Mouse (Mus musculus) limb, embryonic 13.5 days (tissue): ENCODE results near the gene Ccnc. TPM values are rescaled to one million over a fixed set of nuclear protein-coding genes. Genes with fewer than 3 reads are reported as not detected.
A peak's percentile ranks its signal among the peaks of the same experiment; 100 is the strongest.
"Not testable (repeated sequence)": the region's sequence is repeated elsewhere in the genome, so short reads cannot be mapped to it uniquely, and the experiment has no call there.

ENCODE experiments used
- ATAC-seq: fragments of 200-750 bp; cut with Nextera tagmentation; 2 replicates; pipeline ENCODE4 v1.8.0; 2017; ENCODE audit warnings: low read depth, moderate number of reproducible peaks, moderate TSS enrichment; ENCODE audit not compliant: low FRiP score
- H3K27ac ChIP-seq: fragments of 300-500 bp; sonication (generic); 2 replicates; pipeline ENCODE4 v1.5.1; 2015; ENCODE audit warnings: inconsistent platforms, mild to moderate bottlenecking, moderate library complexity
- H3K27me3 ChIP-seq: fragments of 300-500 bp; sonication (generic); 2 replicates; pipeline ENCODE4 v1.6.1; 2015; ENCODE audit warnings: mild to moderate bottlenecking, inconsistent platforms
- H3K36me3 ChIP-seq: fragments of 300-500 bp; sonication (generic); 2 replicates; pipeline ENCODE4 v1.6.1; 2015; ENCODE audit warnings: inconsistent platforms, mild to moderate bottlenecking, moderate library complexity
- H3K4me1 ChIP-seq: fragments of 300-500 bp; sonication (generic); 2 replicates; pipeline ENCODE4 v1.6.1; 2015; ENCODE audit warnings: inconsistent platforms
- H3K4me2 ChIP-seq: fragments of 300-500 bp; sonication (generic); replicated peaks from 2 replicates; pipeline ENCODE4 v1.6.1; 2015; ENCODE audit warnings: inconsistent platforms, mild to moderate bottlenecking, moderate library complexity
- H3K4me3 ChIP-seq: fragments of 300-500 bp; sonication (generic); 2 replicates; pipeline ENCODE4 v1.5.1; 2015; ENCODE audit warnings: moderate library complexity, mild to moderate bottlenecking, inconsistent platforms
- H3K9ac ChIP-seq: fragments of 300-500 bp; sonication (generic); 2 replicates; pipeline ENCODE4 v1.6.1; 2015; ENCODE audit warnings: mild to moderate bottlenecking, inconsistent platforms
- H3K9me3 ChIP-seq: fragments of 300-500 bp; sonication (generic); 2 replicates; pipeline ENCODE4 v1.6.1; 2016; ENCODE audit warnings: inconsistent platforms
- WGBS: fragments of 180-500 bp; shearing (Covaris S2); methylation state at CpG from one replicate; pipeline ENCODE4 v1.1.7; 2015; 5-methylcytosine and 5-hydroxymethylcytosine counted together
- polyA plus RNA-seq: library from polyadenylated mRNA; unstranded; fragments of >200 nt; fragmentation: Nextera tagmentation; extraction: Ambion mirVana; gene quantifications from 2 replicates; pipeline ENCODE4 v1.2.1, GENCODE M21; 2015

The Ccnc gene
- polyA plus RNA-seq, 1 experiment from 2014 or later, result 45.0 TPM

- ATAC-seq, result peak; percentile 68
- 2% methylated on average over 45 of the region's 51 CpGs for WGBS
- H3K9ac ChIP-seq, result peak overlapping the region; percentile 43
These were observed 39.5 kb upstream of the Ccnc start for GRCm38 (mm10) chr4:21687783-21688702.

DNA sequence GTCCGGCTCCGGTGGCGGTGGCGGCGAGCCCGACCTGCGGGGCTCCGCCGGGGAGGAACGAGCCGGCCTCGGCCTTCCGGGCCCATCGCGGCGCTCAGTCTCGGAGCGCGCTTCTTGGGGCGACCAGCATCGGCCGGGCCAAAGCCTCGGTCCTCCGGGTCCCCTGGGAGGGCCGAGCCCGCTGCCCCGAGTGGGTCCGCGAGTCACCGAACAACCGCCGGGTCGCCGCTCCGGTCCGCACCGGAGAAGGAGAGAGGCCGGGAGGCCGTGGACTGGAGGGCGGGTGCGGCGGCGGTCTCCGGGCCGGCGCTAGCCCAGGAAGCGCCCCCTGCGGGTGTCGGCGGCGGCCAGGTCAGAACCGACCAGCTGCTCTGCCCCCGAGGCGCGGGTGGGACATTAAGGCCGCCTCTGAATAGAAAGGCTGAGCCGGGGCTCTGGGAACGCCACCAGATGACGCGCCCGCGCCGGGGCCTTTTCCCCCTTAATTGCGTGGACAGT, 38.7 kb upstream of the Ccnc start:
- Histone ChIP-seq H3K27me3 (peaks cover 100% of the 10 kb centered on the region), H3K9ac (peak overlapping the region; percentile 43), H3K36me3 (no peaks in the 10 kb centered on the region), H3K4me3 (peak overlapping the region; percentile 49), H3K27ac (no peak overlapping the region), H3K4me1 (peaks cover 14% of the 10 kb centered on the region), H3K4me2 (peak overlapping the region; percentile 88), H3K9me3 (no peaks in the 10 kb centered on the region)
- WGBS, result 0% methylated on average over 48 of the region's 64 CpGs
- peak; percentile 58 for ATAC-seq

More at GRCm38 (mm10) chr4:21687783-21688702, 39.5 kb upstream of the Ccnc start:
- Histone ChIP-seq H3K4me2 (peak overlapping the region; percentile 88), H3K4me1 (peaks cover 14% of the 10 kb centered on the region), H3K27me3 (peaks cover 100% of the 10 kb centered on the region), H3K36me3 (no peaks in the 10 kb centered on the region), H3K4me3 (peak overlapping the region; percentile 49), H3K9me3 (no peaks in the 10 kb centered on the region), H3K27ac (no peak overlapping the region)

GRCm38 (mm10) chr4:21689492-21689941, 38.0 kb upstream of the Ccnc start:
- Histone ChIP-seq H3K27ac (no peak overlapping the region), H3K4me2 (no peak overlapping the region; the same call in 1 of the 2 replicates), H3K9ac (no peak overlapping the region), H3K9me3 (no peaks in the 10 kb centered on the region), H3K36me3 (no peaks in the 10 kb centered on the region), H3K27me3 (peaks cover 97% of the 10 kb centered on the region), H3K4me1 (peaks cover 14% of the 10 kb centered on the region), H3K4me3 (no peak overlapping the region)
- no peak for ATAC-seq
- under 1% methylated on average over 18 of the region's 18 CpGs for WGBS

- no peak overlapping the region for H3K27ac ChIP-seq
- no peak overlapping the region for H3K9ac ChIP-seq
- no peaks in the 10 kb centered on the region for H3K36me3 ChIP-seq
- ATAC-seq, result no peak
- no peak overlapping the region for H3K4me2 ChIP-seq
- peaks cover 97% of the 10 kb centered on the region for H3K27me3 ChIP-seq
- WGBS, result 10% methylated on average over 7 of the region's 7 CpGs
- no peak overlapping the region for H3K4me3 ChIP-seq
- H3K9me3 ChIP-seq, result no peaks in the 10 kb centered on the region
- peaks cover 14% of the 10 kb centered on the region for H3K4me1 ChIP-seq
These were observed 37.3 kb upstream of the Ccnc start for GRCm38 (mm10) chr4:21690221-21690620.

GRCm38 (mm10) chr4:21695638-21696254, 31.8 kb upstream of the Ccnc start:
- Histone ChIP-seq H3K36me3 (no peaks in the 10 kb centered on the region), H3K27ac (no peak overlapping the region), H3K4me1 (no peaks in the 10 kb centered on the region), H3K4me2 (no peak overlapping the region), H3K27me3 (peaks cover 54% of the 10 kb centered on the region), H3K4me3 (no peak overlapping the region), H3K9me3 (no peaks in the 10 kb centered on the region), H3K9ac (no peak overlapping the region)
- no peak for ATAC-seq
- WGBS, result 24% methylated on average over 7 of the region's 7 CpGs

GRCm38 (mm10) chr4:21705046-21705445, 22.5 kb upstream of the Ccnc start:
- Histone ChIP-seq H3K36me3 (no peaks in the 10 kb centered on the region), H3K27me3 (no peaks in the 10 kb centered on the region; the same call in 1 of the 2 replicates), H3K4me3 (no peak overlapping the region), H3K27ac (no peak overlapping the region), H3K4me2 (no peak overlapping the region), H3K9me3 (no peaks in the 10 kb centered on the region), H3K4me1 (no peaks in the 10 kb centered on the region), H3K9ac (no peak overlapping the region)
- 54% methylated on average over 1 of the region's 1 CpGs for WGBS
- no peak for ATAC-seq

GRCm38 (mm10) chr4:21712147-21712546, 15.4 kb upstream of the Ccnc start:
- Histone ChIP-seq H3K9ac (no peak overlapping the region), H3K4me3 (no peak overlapping the region), H3K27ac (no peak overlapping the region), H3K9me3 (no peaks in the 10 kb centered on the region), H3K4me1 (no peaks in the 10 kb centered on the region; the same call in 1 of the 2 replicates), H3K36me3 (no peaks in the 10 kb centered on the region), H3K27me3 (no peaks in the 10 kb centered on the region; the same call in 1 of the 2 replicates), H3K4me2 (peak overlapping the region; percentile 36; the same call in 1 of the 2 replicates)
- WGBS, result 5% methylated on average over 13 of the region's 13 CpGs
- peak; percentile 91 for ATAC-seq

- no peaks in the 10 kb centered on the region for H3K4me1 ChIP-seq
- no peak overlapping the region for H3K9ac ChIP-seq
- ATAC-seq, result no peak
- H3K4me3 ChIP-seq, result no peak overlapping the region
- no peak overlapping the region for H3K4me2 ChIP-seq
- WGBS, result 57% methylated on average over 7 of the region's 7 CpGs
- H3K27me3 ChIP-seq, result no peaks in the 10 kb centered on the region
- no peak overlapping the region for H3K27ac ChIP-seq
- H3K36me3 ChIP-seq, result no peaks in the 10 kb centered on the region
- no peaks in the 10 kb centered on the region for H3K9me3 ChIP-seq
These were observed 4.7 kb upstream of the Ccnc start for GRCm38 (mm10) chr4:21722752-21723334.

DNA sequence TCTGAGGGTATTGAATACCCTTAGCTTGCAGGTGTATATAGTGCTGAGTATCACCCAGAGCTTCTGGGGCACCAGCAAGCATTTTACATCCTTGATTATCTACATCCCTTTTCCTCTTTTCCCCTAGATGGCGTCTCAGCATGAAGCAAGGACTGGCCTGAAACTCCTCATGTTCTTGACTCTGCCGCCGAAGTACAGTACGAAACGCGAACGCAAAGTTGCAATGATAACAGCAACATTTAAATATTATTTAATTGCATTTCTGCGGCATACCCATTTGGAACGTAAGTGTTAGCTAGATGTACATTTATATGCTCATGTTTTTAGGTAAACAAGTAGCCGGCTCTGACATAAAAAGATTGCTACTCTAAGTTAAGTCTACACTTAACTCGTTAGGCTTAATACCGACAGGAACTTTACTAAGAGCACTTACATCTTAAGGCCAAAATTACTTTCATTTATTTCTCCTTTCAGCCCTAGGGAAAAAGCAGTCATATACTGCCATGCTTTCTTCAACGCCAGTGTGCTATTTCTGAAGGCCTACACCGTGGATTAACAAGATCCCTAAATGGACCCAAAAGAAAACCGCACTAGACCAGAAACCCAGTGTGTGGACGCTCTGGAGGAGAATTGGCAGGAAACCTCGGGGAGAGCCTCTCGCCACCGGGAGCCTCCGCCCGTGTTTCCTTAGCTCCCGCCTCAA, 438 bp upstream of the Ccnc start:
- Histone ChIP-seq H3K27me3 (no peaks in the 10 kb centered on the region), H3K27ac (0 out of 2 replicates have a peak overlapping the region, but pooled peaks have one; percentile 44), H3K4me2 (peak overlapping the region; percentile 72), H3K9me3 (no peaks in the 10 kb centered on the region), H3K4me1 (peaks cover 4% of the 10 kb centered on the region), H3K4me3 (peak overlapping the region; percentile 82), H3K9ac (peak overlapping the region; percentile 86), H3K36me3 (no peaks in the 10 kb centered on the region)
- 0 out of 2 replicates have a peak, but pooled peaks have one; percentile 25 for ATAC-seq
- WGBS, result 1% methylated on average over 22 of the region's 22 CpGs

DNA sequence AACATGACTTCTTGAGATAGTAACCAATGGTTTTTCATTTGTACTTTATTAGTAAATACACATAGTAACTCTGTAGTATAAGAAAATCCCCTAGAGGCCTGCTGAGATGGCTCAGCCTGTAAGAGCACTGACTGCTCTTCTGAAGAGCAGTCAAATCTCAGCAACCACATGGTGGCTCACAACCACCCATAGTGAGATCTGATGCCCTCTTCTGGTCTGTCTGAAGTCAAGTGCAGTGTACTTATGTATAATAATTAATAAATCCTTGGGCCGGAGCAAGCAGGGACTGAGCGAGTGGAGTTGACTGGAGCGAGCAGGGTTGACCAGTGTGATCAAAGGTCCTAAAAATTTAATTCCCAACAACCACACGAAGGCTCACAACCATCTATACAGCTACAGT, 11.7 kb downstream of the Ccnc start:
- Histone ChIP-seq H3K36me3 (peaks cover 18% of the 10 kb centered on the region), H3K4me3 (no peak overlapping the region), H3K9ac (no peak overlapping the region), H3K4me1 (no peaks in the 10 kb centered on the region), H3K27ac (no peak overlapping the region), H3K9me3 (no peaks in the 10 kb centered on the region), H3K4me2 (no peak overlapping the region), H3K27me3 (no peaks in the 10 kb centered on the region)
- WGBS, result 89% methylated on average over 4 of the region's 4 CpGs
- ATAC-seq, result no peak

DNA sequence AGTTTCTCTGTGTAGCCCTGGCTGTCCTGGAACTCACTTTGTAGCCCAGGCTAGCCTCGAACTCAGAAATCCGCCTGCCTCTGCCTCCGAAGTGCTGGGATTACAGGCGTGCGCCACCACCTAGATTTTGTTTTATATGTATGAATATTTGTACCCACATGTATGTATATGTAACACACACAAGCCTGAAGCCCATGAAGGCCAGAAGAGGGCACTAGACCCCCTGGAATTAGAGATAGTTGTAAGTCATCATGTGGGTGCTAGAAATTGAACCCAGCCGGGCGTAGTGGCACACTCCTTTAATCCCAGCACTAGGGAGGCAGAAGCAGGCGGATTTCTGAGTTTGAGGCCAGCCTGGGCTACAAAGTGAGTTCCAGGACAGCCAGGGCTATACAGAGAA, 16.6 kb downstream of the Ccnc start:
- not testable (repeated sequence) for ATAC-seq, H3K4me1 ChIP-seq, H3K4me3 ChIP-seq, H3K9me3 ChIP-seq, H3K27ac ChIP-seq, H3K27me3 ChIP-seq, H3K9ac ChIP-seq, H3K4me2 ChIP-seq
- H3K36me3 ChIP-seq, result peaks cover 23% of the 10 kb centered on the region
- 94% methylated on average over 8 of the region's 8 CpGs for WGBS
